Mouse (Mus musculus): ENCODE measurements around the gene Ppp1r35.
"Not testable (repeated sequence)": the region's sequence is repeated elsewhere in the genome, so short reads cannot be mapped to it uniquely, and the experiment has no call there.

Gene Ppp1r35

DNA sequence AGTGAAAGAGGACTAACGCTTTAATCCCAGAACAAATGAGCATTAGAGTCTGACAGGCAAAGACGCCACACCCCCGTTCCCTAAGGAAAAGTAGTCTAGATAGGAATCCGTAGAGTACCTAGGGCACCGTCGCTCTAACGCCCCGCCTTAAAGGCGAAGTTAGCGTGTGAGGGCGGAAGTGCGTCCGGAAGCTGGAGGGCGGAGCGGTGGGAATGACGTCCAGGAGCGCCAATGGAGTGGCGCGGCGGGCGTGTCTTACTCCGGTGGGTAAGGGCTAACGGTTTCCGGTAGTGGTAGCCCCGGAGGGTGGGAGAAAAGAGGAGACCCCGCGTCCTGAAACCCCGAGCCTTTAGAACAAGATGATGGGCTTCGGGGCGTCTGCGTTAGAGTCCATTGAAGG is at the start of gene Ppp1r35:
TSS of gene Ppp1r35 (plus strand) at position 215 of the 400 bp plus-strand sequence.
- peak; percentile 99 for DNase-seq (ENCODE audit: low spot score)

DNA sequence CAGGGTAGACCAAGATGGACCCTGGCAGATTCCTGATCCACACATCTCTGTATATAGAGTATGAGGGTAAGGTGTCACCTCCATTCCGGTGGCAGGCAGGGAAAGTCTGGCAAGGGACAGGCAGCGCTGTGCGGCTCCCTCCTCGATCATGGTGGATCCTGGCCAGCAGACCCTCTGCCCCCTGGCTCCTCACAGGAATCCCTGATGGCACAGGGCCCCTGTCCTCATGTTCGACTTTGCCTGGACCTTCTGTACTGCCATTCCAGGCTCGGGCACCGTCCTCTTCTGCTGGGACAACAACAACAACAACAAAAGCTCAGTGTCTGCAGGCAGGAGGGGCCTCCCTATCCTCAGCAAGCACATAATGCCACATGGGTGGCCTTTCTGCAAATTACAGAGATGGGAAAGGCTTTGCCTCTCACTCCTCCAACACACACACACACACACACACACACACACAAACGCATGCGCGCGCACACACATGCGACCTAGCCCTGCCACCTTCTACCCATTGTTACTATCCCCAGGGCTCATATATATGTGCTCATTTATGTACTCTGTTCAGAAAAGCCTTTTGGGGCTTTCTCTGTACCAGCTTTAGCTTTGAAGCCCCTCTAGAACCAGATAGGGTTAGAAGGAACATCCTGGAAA is 44.9 kb upstream of the Ppp1r35 start:
- no peak for DNase-seq (ENCODE audit: low spot score)

- DNase-seq (ENCODE audit: low spot score) = peak; percentile 95
Measured at GRCm38 (mm10) chr5:137734289-137735061, 44.2 kb upstream of the Ppp1r35 start.

DNA sequence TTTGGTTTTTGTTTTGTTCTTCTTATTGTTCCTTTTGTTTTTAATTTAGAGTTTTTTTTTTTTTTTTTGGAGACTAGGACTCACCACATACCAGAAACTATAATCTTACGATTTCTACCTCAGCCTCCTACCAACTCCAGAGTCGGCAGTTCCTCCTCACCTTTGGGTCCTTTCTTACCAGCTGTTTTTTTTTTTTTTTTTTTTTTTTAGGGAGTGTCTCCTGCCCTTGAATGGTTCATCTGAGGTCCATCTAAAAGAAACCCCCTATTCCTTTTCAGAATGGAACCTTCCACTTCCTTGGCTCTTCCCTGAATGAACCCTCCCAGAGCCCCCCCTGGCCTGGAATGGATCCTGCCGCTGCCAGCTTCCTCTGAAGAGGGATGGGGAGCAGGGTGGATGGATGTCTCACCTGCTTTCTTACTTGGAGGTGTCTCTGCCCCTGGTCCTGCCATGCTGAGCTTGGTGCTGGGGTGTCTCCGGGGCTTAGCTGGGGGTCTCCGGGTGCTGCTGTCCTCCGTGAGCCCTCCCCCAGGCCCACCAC is 41.2 kb upstream of the Ppp1r35 start:
- DNase-seq (ENCODE audit: low spot score) = no peak

DNA sequence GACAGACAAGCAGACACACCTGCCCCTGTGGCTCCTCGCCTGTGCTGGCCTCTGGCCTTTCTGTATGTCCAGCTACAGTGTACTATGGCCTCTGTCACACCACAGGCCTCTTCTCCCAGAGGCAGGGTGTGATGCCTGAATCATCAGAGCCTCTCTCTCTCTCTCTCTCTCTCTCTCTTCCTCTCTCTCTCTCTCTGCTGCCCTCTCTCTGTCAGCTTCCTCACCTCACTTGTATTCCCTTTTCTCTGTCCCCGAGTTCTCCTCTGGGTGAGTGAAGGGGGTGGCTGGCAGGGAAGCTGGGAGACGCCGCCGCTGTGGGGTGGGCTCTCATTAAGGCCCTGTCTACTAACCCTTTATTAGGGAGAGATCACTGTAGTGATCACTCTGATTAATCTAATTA is 40.1 kb upstream of the Ppp1r35 start:
- peak; percentile 25 for DNase-seq (ENCODE audit: low spot score)

DNA sequence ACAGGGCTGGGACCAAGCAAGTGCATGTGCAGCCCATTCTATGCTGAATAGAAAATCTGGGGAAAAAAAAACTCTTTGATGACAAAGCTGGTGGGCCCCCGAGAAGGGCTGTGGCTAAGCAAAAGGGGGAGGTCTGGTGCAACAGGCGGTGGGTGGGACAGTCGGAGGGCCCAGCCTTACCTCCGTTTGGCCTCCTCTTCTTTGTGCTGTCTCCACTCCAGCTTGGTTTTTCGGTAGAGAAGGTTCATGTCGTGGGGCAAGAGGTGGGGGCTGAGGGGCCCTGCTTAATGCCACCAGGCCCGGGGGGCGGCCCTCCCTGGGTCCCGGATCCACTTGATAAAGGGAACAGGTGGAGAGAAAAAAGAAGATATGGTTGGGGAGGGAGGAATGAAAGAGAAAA is 39.2 kb upstream of the Ppp1r35 start:
- DNase-seq (ENCODE audit: low spot score) = no peak

DNA sequence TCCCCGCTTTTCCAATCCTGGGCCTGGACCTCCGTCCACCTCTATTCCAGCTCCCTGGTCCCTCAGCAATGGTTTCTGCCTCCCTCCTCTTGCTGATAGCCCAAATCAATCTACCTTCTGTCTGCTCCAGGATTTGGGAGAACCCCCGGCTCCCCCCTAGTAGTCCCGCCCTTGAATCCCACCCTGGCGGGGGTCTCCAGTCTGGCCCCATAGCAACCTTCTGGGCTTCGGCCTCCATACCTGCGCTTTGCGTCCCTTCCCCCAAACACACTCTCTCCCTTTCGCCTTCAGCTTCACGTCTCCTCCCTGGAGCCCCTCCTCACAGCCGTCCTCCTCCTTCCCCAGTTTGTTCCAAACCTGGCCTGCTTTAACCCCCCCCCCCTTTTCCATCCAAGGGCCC is 38.1 kb upstream of the Ppp1r35 start:
- no peak for DNase-seq (ENCODE audit: low spot score)

DNA sequence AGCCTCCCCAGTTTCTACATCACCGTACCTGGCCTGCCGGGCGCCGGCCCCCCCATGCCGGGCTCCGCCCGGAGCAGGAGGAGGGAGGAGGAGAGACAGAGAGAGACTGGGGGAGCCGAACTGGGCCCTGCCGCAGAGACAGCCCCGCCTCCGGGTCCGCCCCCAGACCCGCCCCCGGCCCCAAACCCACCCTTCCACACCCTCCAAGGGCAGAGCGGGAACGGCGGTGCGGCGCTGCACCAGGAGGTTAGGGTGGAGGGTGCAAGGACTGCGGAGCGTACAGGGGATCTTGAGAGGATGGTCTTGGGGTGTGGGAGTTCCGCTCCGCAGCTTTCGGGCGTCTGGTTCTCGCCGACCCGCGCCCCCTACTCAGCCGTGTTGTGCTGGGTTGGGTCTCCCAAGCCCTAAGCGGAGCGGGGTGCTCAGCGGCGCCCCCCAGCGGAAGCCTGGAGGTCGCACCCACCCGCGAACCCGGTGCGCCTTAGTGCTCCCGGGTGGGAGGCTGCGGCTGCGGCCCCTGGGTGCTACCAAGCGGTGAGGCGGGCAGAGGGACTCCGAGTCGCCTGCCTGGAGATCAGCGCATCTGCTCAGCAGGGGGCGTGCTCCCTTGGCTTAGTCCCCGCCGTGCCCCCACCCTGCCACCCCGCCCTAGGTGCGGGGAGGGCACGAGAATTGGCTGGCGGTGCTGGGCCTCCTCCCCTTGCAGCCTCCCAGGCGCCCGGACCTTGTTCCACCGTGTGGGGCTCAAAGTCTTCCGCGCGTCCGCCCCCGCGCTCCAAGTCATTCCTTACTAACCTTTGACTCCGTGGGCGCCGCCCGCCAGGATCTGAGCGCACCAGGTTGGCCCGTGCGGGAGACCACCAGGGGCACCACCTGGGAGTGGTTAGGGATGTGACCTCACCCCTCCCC is 37.4 kb upstream of the Ppp1r35 start, which contains the start of gene Nyap1:
TSS of gene Nyap1 (minus strand) at position 585 of the 909 bp plus-strand sequence.
- DNase-seq (ENCODE audit: low spot score) = peak; percentile 83

DNA sequence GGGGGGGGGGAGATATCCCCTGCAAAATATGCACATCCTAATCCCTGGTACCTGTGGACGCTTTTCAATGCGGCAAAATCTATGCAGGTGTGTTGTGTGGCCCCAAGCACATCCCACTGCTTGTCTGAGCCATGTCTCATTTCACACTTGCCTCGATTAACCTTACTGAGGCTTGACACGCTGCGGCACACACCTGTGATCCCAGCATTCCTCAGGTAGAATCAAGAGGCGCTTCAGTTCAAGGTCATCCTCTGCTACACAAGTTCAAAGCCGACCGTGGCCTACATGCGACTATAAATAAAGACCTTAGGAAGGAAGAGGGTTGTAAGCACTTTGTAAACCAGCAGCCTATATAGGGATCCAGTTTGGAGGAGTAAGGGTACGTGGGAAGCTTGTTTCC is 36.6 kb upstream of the Ppp1r35 start:
- no peak for DNase-seq (ENCODE audit: low spot score)

DNA sequence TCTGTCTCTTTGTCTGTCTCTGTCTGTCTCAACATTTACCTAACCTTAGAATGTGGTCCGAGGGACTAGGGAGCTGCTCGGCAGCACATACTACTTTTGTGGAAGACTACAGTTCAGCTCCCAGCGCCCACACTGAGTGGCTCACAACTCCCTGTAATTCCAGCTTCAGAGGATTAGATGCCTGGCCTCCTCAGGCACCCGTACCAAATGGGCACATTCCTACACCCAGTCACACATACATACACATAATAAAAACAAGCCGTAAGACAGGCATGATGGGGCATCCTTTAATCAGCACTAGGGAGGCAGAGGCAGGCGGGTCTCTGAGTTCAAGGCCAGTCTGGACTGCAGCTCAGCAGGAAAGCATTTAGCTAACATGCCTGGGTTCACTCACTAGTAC is 35.8 kb upstream of the Ppp1r35 start:
- DNase-seq (ENCODE audit: low spot score) = no peak

GRCm38 (mm10) chr5:137744197-137744596 is 34.5 kb upstream of the Ppp1r35 start:
- DNase-seq (ENCODE audit: low spot score) = no peak

GRCm38 (mm10) chr5:137745214-137746171 is 33.2 kb upstream of the Ppp1r35 start, which contains the start of gene Tsc22d4:
TSS of gene Tsc22d4 (plus strand) at chr5:137745730.
- peak; percentile 92 for DNase-seq (ENCODE audit: low spot score)

DNA sequence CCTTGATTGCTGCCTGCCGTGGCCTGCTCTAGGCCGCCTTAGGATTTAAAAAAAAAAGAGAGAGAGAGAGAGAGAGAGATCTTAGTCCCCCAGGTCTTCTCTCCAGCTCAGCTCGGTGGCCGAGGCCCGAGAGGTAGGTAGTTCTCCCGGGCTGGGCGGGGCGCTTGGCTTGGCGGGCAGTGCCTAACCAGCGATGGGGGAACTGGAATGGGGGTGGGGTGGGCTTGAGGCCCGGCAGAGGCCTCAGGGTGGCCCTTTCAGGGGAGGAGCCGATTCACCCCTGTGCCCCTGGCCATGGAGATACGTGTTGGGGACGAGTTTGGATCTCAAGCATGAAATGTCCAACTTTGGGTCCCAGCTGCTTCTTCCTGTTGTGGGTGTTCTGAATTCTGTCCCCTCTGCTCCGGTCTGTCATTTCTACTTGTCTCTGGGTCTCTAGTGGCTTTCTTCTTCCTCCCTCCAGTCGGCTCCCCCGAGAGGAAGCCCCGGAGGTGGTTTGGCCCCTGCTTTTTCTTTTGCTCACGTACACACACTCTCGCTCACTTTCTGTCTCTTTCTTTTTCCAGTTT is 32.3 kb upstream of the Ppp1r35 start:
- peak; percentile 80 for DNase-seq (ENCODE audit: low spot score)

DNA sequence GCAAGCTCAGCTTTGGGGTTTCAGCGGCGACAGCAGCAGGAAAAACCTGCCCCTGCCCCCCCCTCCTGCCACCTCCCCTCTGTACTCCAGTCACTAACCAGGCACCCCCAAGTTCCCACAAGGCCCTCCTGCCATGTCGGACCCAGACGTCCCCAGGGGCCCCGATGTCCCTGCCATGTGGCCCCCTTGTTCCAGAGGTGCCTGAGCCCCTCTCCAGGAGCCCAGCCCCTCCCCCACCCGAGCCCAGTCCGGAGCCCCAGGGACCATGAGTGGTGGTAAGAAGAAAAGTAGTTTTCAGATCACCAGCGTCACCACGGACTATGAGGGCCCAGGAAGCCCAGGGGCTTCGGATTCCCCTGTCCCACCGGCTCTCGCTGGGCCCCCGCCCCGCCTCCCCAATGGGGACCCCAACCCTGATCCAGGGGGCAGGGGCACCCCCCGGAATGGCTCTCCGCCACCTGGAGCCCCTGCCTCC is 31.8 kb upstream of the Ppp1r35 start:
- DNase-seq (ENCODE audit: low spot score) = peak; percentile 23

DNA sequence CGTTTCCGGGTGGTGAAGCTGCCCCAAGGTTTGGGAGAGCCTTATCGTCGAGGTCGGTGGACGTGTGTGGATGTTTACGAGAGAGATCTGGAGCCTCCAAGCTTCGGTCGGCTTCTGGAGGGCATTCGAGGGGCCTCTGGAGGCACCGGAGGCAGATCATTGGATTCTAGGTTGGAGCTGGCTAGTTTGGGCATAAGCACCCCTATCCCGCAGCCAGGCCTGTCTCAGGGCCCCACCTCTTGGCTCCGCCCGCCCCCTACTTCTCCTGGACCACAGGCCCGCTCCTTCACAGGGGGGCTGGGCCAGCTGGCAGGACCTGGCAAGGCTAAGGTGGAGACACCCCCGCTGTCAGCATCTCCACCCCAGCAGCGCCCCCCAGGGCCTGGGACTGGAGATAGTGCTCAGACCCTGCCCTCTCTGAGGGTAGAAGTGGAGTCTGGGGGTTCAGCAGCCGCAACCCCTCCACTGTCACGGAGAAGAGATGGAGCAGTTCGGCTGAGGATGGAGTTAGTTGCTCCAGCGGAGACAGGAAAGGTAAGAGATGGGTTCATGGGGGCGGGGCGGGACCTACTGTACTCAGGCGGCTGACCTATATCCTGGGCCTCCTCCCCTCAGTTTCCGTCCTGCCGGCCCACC is 31.2 kb upstream of the Ppp1r35 start:
- DNase-seq (ENCODE audit: low spot score) = peak; percentile 32

- peak; percentile 49 for DNase-seq (ENCODE audit: low spot score)
Measured at GRCm38 (mm10) chr5:137748130-137748770, 30.4 kb upstream of the Ppp1r35 start.

GRCm38 (mm10) chr5:137749196-137749836 is 29.3 kb upstream of the Ppp1r35 start:
- no peak for DNase-seq (ENCODE audit: low spot score)

GRCm38 (mm10) chr5:137750212-137750611 is 28.4 kb upstream of the Ppp1r35 start:
- DNase-seq (ENCODE audit: low spot score) = not testable (repeated sequence)

Measured in embryo, embryonic 10.5 days (tissue).